Mouse (Mus musculus): ENCODE data around the gene Rars2. TPM values are rescaled to one million over a fixed set of nuclear protein-coding genes. Genes with fewer than 3 reads are reported as not detected.

Gene Rars2
- total and polyA plus RNA-seq, 2 experiments from 2014 or later, result 24.1 to 44.9 TPM

DNA sequence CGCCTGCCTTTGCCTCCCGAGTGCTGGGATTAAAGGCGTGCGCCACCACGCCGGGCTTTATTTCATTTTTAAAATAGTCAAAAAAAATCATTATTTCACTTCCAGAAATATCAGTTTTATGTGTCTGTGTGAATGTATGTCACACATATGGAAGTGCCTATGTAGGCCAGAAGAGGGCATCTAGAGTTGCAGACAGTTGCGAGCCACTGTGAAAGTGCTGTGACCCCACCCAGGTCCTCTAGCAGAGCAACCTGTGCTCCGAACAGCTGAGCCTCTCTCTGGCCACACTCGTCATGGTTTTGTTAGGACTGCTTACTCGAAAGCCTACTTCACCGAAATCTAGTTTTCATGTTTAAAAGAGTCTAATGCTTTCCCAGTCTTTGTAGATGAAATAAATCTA lies 87.5 kb downstream of the Rars2 start:
- H3K4me1 ChIP-seq (ENCODE audit: insufficient read depth, low read length), result no peaks in the 10 kb centered on the region
- TF ChIP-seq CTCF (IDR thresholded peaks at IDR 0.05), result no peak
- no peak for DNase-seq (ENCODE audit: low spot score)
- H3K36me3 ChIP-seq (ENCODE audit: insufficient read depth, low read length), result no peaks in the 10 kb centered on the region
- no peaks in the 10 kb centered on the region for H3K9me3 ChIP-seq (ENCODE audit: low read length)
- 97% methylated on average over 11 of the region's 11 CpGs for WGBS
- H3K4me2 ChIP-seq (ENCODE audit: low read depth, low read length, poor library complexity, severe bottlenecking), result no peak overlapping the region
- ATAC-seq (ENCODE audit: low FRiP score), result no peak
- no peak overlapping the region for H3K27ac ChIP-seq (ENCODE audit: low read depth, low read length)
- no peak overlapping the region for H3K9ac ChIP-seq (replicated peaks; ENCODE audit: low read length, poor library complexity, severe bottlenecking)
- H3K4me3 ChIP-seq (ENCODE audit: low read depth, low read length), result no peak overlapping the region
- H3K27me3 ChIP-seq (ENCODE audit: insufficient read depth, low read length), result no peaks in the 10 kb centered on the region

GRCm38 (mm10) chr4:34703029-34703428 lies 88.3 kb downstream of the Rars2 start:
- TF ChIP-seq CTCF (IDR thresholded peaks at IDR 0.05), result no peak
- no peaks in the 10 kb centered on the region for H3K4me1 ChIP-seq (ENCODE audit: insufficient read depth, low read length)
- no peak overlapping the region for H3K27ac ChIP-seq (ENCODE audit: low read depth, low read length)
- no peak for ATAC-seq (ENCODE audit: low FRiP score)
- H3K9ac ChIP-seq (replicated peaks; ENCODE audit: low read length, poor library complexity, severe bottlenecking), result no peak overlapping the region
- no peaks in the 10 kb centered on the region for H3K36me3 ChIP-seq (ENCODE audit: insufficient read depth, low read length)
- H3K27me3 ChIP-seq (ENCODE audit: insufficient read depth, low read length), result no peaks in the 10 kb centered on the region
- DNase-seq (ENCODE audit: low spot score), result no peak
- H3K9me3 ChIP-seq (ENCODE audit: low read length), result no peaks in the 10 kb centered on the region
- WGBS, result 62% methylated on average over 4 of the region's 4 CpGs
- H3K4me2 ChIP-seq (ENCODE audit: low read depth, low read length, poor library complexity, severe bottlenecking), result no peak overlapping the region
- H3K4me3 ChIP-seq (ENCODE audit: low read depth, low read length), result no peak overlapping the region

DNA sequence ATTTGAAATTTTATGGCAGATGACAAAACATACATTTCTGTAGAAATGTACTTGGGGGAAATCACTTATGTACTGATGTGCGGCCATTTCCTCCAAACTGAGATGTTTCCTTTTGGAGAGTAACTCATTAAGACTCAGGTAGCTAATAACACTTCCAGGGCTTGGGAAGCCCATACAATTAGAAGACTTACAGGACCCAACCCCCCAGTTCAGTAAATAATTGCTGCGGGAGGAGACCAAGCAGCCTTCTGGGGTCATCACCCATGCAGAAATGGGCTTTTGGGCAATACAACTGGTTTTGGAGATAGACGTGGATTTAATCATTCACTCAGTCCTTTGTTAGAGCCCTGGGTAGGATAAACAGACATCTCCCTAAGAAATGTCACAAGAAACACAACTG lies 92.5 kb downstream of the Rars2 start:
- TF ChIP-seq CTCF (IDR thresholded peaks at IDR 0.05), result no peak
- Histone ChIP-seq H3K9ac (replicated peaks; ENCODE audit: low read length, poor library complexity, severe bottlenecking) (no peak overlapping the region), H3K36me3 (ENCODE audit: insufficient read depth, low read length) (no peaks in the 10 kb centered on the region), H3K27ac (ENCODE audit: low read depth, low read length) (no peak overlapping the region), H3K27me3 (ENCODE audit: insufficient read depth, low read length) (no peaks in the 10 kb centered on the region), H3K4me2 (ENCODE audit: low read depth, low read length, poor library complexity, severe bottlenecking) (no peak overlapping the region), H3K4me1 (ENCODE audit: insufficient read depth, low read length) (no peaks in the 10 kb centered on the region), H3K4me3 (ENCODE audit: low read depth, low read length) (no peak overlapping the region), H3K9me3 (ENCODE audit: low read length) (no peaks in the 10 kb centered on the region)
- ATAC-seq (ENCODE audit: low FRiP score) (no peak), DNase-seq (ENCODE audit: low spot score) (no peak)
- 87% methylated on average over 3 of the region's 3 CpGs for WGBS

DNA sequence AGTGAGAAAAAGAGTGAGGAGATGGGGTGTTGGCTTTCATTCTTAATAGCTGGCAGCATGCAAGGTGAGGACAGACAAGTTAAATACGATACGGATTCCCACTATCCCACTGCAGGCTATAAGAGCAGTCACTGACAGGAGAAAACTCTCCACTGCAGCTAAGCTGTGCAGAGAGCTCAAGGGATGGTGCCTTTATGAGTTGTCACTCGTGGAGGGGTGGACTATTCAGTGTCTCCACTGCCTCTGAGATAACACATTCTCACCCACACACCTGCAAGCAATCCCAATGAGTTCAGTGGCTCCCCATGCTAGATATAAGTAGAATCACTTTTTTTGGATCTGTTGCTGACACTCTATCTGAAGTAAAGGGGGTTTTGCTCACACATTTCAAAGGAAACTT lies 93.4 kb downstream of the Rars2 start:
- Histone ChIP-seq H3K27ac (ENCODE audit: low read depth, low read length) (no peak overlapping the region), H3K4me2 (ENCODE audit: low read depth, low read length, poor library complexity, severe bottlenecking) (no peak overlapping the region), H3K36me3 (ENCODE audit: insufficient read depth, low read length) (no peaks in the 10 kb centered on the region), H3K9ac (replicated peaks; ENCODE audit: low read length, poor library complexity, severe bottlenecking) (no peak overlapping the region), H3K4me1 (ENCODE audit: insufficient read depth, low read length) (no peaks in the 10 kb centered on the region), H3K4me3 (ENCODE audit: low read depth, low read length) (no peak overlapping the region), H3K9me3 (ENCODE audit: low read length) (no peaks in the 10 kb centered on the region), H3K27me3 (ENCODE audit: insufficient read depth, low read length) (no peaks in the 10 kb centered on the region)
- DNase-seq (ENCODE audit: low spot score) (no peak), ATAC-seq (ENCODE audit: low FRiP score) (no peak)
- WGBS, result 89% methylated on average over 3 of the region's 3 CpGs
- TF ChIP-seq CTCF (IDR thresholded peaks at IDR 0.05), result no peak

Other genes with a start within 250 kb of the Rars2 start
- gene Akirin2, start 64.0 kb upstream of the Rars2 start, total RNA-seq (2014; rRNA removed), result 103 and 124 TPM in 2 replicates
- gene Akirin2, start 64.0 kb upstream of the Rars2 start, polyA plus RNA-seq (2015; fragmentation: Nextera tagmentation; extraction: Ambion mirVana), result 69.1 and 85.7 TPM in 2 replicates
- 57.2 and 76.1 TPM in 2 replicates for gene Orc3, start within 50 bp of the Rars2 start, total RNA-seq (2014; rRNA removed)
- gene Orc3, start within 50 bp of the Rars2 start, polyA plus RNA-seq (2015; fragmentation: Nextera tagmentation; extraction: Ambion mirVana), result 61.3 and 65.0 TPM in 2 replicates
- 19.8 and 22.2 TPM in 2 replicates for gene Slc35a1, start 72.5 kb downstream of the Rars2 start, total RNA-seq (2014; rRNA removed)
- 32.9 and 35.7 TPM in 2 replicates for gene Slc35a1, start 72.5 kb downstream of the Rars2 start, polyA plus RNA-seq (2015; fragmentation: Nextera tagmentation; extraction: Ambion mirVana)
- 2.1 and 7.0 TPM in 2 replicates for gene Cfap206, start 115.2 kb downstream of the Rars2 start, total RNA-seq (2014; rRNA removed)
- gene Cfap206, start 115.2 kb downstream of the Rars2 start, polyA plus RNA-seq (2015; fragmentation: Nextera tagmentation; extraction: Ambion mirVana), result 2.5 and 2.9 TPM in 2 replicates
- gene Gm136, start 141.3 kb downstream of the Rars2 start, total RNA-seq (2014; rRNA removed), result not detected in 2 replicates
- 0.11 TPM in 1 of 2 replicates, not detected in the other for gene Gm136, start 141.3 kb downstream of the Rars2 start, polyA plus RNA-seq (2015; fragmentation: Nextera tagmentation; extraction: Ambion mirVana)
- gene Smim8, start 163.5 kb downstream of the Rars2 start, total RNA-seq (2014; rRNA removed), result 9.9 and 15.3 TPM in 2 replicates
- gene Smim8, start 163.5 kb downstream of the Rars2 start, polyA plus RNA-seq (2015; fragmentation: Nextera tagmentation; extraction: Ambion mirVana), result 48.8 and 52.3 TPM in 2 replicates

Measured in midbrain, postnatal 0 days (tissue).